Mouse (Mus musculus) lung, postnatal 0 days (tissue): ENCODE results near the gene Lgr6.

Source experiments
- CTCF ChIP-seq: IDR thresholded peaks from 2 replicates; pipeline ENCODE4 v1.5.1; 2016; ENCODE audit warnings: antibody characterized with exemption, mild to moderate bottlenecking
- EP300 ChIP-seq: IDR thresholded peaks from 2 replicates; pipeline ENCODE4 v1.6.1; 2016; ENCODE audit warnings: antibody characterized with exemption, mild to moderate bottlenecking, control low read depth

GRCm38 (mm10) chr1:135054121-135054520, 51.0 kb downstream of the Lgr6 start:
- no peak for TF ChIP-seq CTCF
- TF ChIP-seq EP300 = no peak
